Mouse (Mus musculus) myocyte (in vitro differentiated cells): ENCODE results near the gene Cdc37.

Source experiments
- CEBPB ChIP-seq: IDR thresholded peaks from 2 replicates; pipeline ENCODE4 v1.6.1; 2011; ENCODE audit warnings: mild to moderate bottlenecking, moderate library complexity; ENCODE audit not compliant: poor library complexity, insufficient read depth, severe bottlenecking
- E2F4 ChIP-seq: IDR thresholded peaks from one replicate; pipeline ENCODE4 v1.6.1; 2011; ENCODE audit warnings: mild to moderate bottlenecking, control low read depth, moderate library complexity; ENCODE audit not compliant: insufficient read depth
- MAX ChIP-seq: IDR thresholded peaks from one replicate; pipeline ENCODE4 v1.6.1; 2011; ENCODE audit warnings: low read depth, mild to moderate bottlenecking, control low read depth
- MYOD1 ChIP-seq, 3 experiments: IDR thresholded peaks; one replicate each; pipeline ENCODE4 v1.6.1; 2011; ENCODE audit warnings: control low read depth in 2 of 3, low read depth in 2 of 3, mild to moderate bottlenecking in 2 of 3, moderate library complexity in 1 of 3; ENCODE audit not compliant: insufficient read length in 2 of 3, control insufficient read depth in 1 of 3
- MYOG ChIP-seq, 3 experiments: IDR thresholded peaks; one replicate each; pipeline ENCODE4 v1.6.1; 2011; ENCODE audit warnings: control low read depth in 2 of 3, low read depth in 2 of 3, mild to moderate bottlenecking in 2 of 3; ENCODE audit not compliant: insufficient read length in 2 of 3, control insufficient read depth in 1 of 3, insufficient read depth in 1 of 3
- POLR2A ChIP-seq: IDR thresholded peaks from one replicate; pipeline ENCODE4 v1.6.1; 2011; ENCODE audit warnings: low read depth, mild to moderate bottlenecking, control low read depth, moderate library complexity; ENCODE audit not compliant: insufficient read length
- POLR2AphosphoS2 ChIP-seq: IDR thresholded peaks from one replicate; pipeline ENCODE4 v1.6.1; 2011; ENCODE audit warnings: low read depth, control low read depth; ENCODE audit not compliant: insufficient read length
- REST ChIP-seq: IDR thresholded peaks from one replicate; pipeline ENCODE4 v1.6.1; 2011; ENCODE audit warnings: mild to moderate bottlenecking, control low read depth, moderate library complexity; ENCODE audit not compliant: insufficient read depth, insufficient read length
- SRF ChIP-seq: IDR thresholded peaks from one replicate; pipeline ENCODE4 v1.6.1; 2011; ENCODE audit warnings: low read depth; ENCODE audit not compliant: control insufficient read depth, insufficient read length
- TCF12 ChIP-seq: IDR thresholded peaks from one replicate; pipeline ENCODE4 v1.6.1; 2011; ENCODE audit warnings: mild to moderate bottlenecking, control low read depth; ENCODE audit not compliant: poor library complexity, insufficient read depth, severe bottlenecking
- USF1 ChIP-seq: IDR thresholded peaks from one replicate; pipeline ENCODE4 v1.6.1; 2011; ENCODE audit warnings: low read depth, mild to moderate bottlenecking, control low read depth, moderate library complexity

GRCm38 (mm10) chr9:21102076-21102475, 47.7 kb downstream of the Cdc37 start:
- no peak for TF ChIP-seq POLR2A
- no peak for TF ChIP-seq TCF12
- no peak for TF ChIP-seq MYOG (IDR thresholded peaks at IDR 0.05; ENCODE audit: control insufficient read depth in 1 of 3, insufficient read depth in 1 of 3, insufficient read length in 2 of 3, low read depth in 2 of 3)
- no peak for TF ChIP-seq CEBPB
- TF ChIP-seq POLR2AphosphoS2 = no peak
- no peak for TF ChIP-seq USF1
- no peak for TF ChIP-seq SRF
- TF ChIP-seq MAX = no peak
- no peak for TF ChIP-seq E2F4
- no peak for TF ChIP-seq MYOD1 (IDR thresholded peaks at IDR 0.05; ENCODE audit: control insufficient read depth in 1 of 3, insufficient read length in 2 of 3, low read depth in 2 of 3)
- TF ChIP-seq REST = no peak
